Mouse (Mus musculus): ENCODE measurements at regions not wholly inside any gene's neighbourhood (a gene's known extent, or its start where the extent isn't known, plus 50 kb on each side); places are given as distances from the start of the nearest gene placed in this dataset.

DNA sequence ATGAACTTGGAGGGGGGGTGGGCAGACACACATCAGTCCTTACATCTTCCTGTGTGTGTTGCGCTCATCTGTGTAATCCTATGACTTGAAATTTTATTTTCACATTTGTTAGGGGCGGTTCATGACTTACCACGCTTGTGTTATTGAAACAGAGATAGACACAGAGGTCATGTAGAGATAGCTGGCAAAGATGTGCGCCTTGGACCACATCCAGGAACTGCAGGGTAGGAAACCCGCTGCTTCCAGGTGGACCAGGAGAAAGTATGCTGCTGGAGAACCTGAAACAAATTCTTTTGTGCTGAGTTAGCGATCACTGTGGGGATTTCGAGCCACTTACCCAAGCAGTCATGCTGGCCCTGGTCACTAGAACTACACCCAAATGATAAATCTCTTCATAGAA, 89.1 kb downstream of the Kcnj2 start:
- no peak for DNase-seq

DNA sequence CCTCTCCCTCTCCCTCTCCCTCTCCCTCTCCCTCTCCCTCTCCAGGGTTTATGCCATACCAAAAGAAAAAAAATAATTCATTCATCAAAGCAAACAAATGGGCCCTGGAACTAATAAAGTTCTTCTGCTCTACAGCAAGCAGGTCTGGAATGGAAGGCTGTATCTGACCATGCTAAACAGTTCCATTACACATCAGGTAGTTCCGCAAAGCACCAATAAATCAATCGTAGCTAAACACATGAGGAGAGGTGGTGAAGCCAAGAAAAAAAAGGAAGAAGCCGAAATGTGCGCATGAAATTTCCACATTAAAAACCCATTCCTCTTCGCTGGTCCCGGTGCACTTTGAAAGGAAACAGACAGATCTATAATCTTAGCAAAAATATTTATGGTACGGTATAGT, 89.8 kb downstream of the Kcnj2 start:
- no peak for DNase-seq

DNA sequence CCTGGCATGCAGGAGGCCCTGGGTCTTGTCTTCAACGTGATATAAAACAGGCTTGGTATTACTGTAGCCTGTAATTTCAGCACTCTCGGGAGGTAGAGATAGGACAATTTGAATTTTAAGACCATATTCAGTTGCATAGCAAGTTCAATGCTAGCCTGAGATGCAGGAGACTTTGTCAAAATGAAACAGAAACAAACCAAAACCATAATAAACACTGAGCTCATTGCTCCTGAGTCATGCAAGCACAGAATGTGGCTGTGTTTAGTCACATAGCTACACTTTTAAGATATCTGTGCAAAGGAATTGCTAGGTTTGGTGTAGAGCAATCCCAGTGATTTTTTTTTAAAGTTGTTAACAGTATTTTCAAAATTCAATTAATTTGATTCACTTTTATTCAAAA, 93.3 kb downstream of the Kcnj2 start:
- no peak for DNase-seq

DNA sequence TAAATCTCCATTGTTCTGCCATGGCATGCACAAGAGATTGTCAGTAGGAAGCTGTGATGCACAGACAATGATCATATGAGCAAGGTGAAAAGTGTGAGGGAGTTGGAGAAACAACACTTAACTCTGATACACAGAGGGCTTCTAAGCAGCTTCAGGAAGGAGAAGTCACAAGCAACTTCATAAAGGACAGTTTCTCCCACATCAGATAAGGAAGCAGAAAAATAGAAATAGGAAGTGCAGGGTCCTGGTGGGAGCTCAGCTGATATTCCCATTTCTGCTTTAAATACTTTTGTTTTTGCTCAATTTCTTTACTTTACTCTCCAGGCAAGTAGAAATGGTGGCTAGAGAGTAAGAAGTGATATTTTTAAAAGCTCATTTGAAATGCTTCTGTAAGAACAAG, 98.9 kb downstream of the Kcnj2 start:
- no peak for DNase-seq

DNA sequence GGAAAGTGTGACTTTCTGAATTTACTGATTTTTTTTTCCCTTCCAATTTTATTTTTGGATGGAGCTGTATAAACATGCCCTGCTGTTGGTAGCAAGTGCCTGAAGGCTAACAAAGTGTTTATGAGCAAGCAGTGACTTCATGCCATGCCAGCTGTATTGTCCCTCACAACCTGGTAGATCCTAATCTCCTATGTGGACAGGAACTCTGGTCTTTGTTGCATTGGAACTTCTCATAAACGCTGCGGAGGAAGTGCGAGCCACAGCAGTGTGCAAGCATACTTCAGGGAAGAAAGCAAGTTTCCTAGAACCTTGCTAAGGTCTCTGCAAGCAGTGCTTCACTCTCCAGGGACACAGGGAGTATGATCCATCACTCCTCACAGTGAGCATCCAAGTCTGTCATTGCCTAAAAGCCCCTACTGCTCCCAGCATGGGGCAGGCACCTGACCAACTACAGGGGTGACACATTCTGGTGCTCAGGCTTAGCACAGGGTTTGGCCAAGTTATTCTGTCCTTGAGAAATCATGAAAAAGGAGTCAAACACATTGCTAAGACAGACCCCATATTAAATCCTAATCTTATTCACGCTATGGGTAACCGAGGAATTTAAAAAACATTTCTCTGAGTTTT, 104.3 kb downstream of the Kcnj2 start:
- no peak for DNase-seq

DNA sequence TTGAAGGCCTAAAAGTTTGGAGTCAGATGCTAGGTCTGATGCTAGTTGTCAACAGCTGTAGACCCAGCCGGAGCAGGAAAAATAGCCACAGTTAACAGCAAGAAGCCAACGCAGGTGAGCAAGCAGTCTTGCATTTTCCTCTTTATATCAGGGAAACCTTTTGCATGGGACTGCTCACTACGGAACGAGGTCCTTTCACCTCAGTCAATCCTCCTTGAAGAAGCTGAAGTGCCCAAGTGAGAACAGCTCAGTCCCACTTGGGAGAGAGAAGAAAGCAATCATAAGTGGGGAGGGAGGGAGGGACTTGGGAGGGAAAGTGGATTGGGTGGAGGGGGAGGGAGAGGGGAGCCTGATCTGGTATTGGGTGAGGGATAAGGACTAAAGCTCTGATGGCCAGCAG, 107.6 kb downstream of the Kcnj2 start:
- DNase-seq, result no peak

DNA sequence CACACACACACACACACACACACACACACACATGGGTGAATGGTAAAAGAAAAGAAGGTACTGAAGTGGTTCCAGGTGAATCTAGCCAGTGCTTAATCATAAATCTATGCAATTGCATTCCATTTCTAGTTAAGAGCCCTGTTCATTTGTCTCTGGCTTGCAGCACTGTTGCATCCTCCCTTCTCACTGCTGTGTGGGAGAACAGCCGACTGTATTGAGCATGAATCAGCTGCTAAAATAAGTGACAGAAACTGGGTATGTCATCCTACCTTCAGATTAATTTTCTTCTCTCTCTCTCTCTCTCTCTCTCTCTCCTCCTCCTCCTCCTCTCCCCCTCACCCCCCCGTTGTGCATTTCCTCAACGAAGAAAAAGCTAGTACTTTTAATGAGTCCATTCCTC, 109.6 kb downstream of the Kcnj2 start:
- DNase-seq, result no peak

DNA sequence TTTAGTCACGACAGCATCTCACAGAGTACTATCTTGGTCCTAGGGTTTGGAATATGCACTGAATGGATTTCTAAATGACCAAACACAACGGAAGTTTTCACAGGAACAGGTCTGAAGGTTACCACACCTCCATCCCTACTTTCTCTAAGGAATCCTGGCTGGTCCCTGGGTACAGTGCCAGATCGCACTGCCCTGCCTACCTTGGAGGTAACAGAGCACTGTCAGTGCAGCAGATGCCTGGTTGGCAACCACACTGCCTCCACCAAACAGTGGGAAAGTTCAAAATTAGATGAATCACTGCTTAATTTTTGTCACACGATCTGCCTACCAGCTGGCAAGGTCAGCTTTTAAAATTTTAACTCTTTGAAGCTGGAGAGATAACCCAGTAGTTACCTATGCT, 111.6 kb downstream of the Kcnj2 start:
- no peak for DNase-seq

DNA sequence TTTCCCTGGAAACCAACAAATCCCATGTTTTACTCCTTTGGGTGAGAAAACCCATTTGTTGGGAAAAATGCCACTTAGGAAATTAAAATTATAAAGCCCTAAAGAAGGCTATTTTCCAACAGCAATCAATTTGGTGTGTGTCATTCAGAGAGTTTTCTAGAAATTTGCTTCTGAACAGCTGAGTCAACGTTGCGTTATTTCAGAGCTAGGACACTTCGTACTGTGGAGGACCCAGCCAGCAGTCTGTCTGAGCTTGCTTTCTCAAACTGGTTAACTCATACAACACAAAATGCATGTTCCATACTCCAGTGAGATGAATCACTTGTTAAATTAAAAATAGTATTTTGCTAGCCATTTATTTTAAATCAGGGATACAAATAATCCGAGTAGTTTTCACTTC, 131.5 kb downstream of the Kcnj2 start:
- DNase-seq, result no peak

DNA sequence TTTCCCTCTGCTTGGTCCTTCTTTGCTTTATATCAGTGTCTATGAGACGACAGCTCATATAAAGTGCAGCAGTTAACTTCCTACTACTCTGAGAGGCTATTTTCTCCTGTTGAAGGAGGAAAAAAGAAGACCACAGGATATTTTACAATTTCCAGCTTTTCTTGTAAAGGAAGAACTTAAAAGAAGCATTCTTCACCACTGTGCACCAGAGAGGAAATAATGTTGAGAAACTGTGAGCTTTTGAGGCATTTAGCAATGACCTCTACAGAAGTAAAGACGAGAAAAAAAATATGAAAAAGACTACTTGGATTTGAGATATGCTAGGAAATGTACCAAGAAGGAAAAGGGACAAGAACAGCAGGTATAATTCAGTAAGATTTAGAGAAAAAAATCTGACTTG, 134.5 kb downstream of the Kcnj2 start:
- no peak for DNase-seq

DNA sequence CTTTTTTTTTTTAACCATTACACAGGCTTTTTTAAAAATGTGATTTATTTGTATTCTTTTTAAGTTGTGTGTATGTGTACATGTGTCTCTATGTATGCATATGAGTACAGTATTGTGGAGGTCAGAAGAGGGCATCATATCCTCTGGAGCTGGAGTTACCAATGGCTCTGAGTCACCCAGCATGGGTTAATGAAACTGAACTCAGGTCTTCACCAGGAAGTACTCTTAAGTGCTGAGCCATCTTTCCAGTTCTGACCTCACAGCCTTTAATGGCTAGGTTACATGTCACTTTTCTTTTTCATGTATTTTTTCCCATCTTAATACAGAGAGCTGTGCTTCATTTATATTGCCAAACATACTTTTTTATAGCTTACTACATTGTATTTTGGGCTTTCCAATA, 136.8 kb downstream of the Kcnj2 start:
- DNase-seq, result no peak

DNA sequence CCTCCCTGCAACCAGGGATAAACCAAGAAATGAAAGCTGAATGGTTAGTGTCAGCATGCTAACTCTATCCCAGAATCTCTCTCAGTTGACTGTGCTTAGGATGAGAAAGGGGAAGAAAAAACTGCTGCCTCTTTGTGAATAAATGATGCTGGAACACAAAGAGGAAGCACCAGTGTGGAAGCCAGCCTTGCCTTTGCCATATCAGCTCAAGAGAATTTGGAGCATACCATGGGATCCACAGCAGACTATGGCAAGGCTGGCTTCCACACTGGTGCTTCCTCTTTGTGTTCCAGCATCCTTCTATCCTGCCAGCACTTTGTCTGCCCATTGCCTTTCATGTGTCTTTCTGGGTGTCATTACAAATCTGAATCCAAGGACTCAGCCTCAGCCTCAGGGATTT, 144.6 kb downstream of the Kcnj2 start:
- no peak for DNase-seq

DNA sequence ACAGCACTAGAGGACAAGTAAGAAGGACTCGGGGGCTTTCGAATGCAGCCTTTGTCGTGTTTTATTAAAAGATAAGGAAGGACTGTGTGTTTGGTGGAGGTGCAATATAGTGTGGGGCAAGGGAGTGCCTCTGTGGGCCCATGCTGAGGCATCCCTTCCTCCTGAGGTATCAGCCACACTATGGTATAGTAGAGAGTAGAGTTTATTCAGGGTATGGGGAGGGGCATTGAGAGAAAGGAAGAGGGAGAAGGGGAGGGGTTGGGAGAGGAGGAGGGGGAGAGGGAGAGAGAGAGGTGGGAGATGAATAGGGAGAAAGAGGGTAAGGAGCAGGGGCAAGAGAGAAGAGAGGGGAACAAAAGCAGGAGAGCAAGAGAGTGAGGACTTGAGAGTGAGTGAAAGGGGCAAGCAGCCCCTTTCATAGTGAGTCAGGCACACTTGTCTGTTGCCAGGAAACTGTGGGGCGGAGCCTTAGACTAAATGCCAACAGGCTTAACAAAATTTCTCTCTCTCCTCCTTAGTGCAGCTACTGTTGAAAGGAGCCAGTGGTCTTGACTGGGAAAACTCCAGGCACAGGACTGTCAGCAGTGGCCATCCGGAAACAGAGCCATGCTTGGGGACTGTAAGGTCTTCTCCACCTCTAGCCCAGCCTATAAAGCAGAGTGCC, 146.2 kb downstream of the Kcnj2 start:
- DNase-seq, result no peak

DNA sequence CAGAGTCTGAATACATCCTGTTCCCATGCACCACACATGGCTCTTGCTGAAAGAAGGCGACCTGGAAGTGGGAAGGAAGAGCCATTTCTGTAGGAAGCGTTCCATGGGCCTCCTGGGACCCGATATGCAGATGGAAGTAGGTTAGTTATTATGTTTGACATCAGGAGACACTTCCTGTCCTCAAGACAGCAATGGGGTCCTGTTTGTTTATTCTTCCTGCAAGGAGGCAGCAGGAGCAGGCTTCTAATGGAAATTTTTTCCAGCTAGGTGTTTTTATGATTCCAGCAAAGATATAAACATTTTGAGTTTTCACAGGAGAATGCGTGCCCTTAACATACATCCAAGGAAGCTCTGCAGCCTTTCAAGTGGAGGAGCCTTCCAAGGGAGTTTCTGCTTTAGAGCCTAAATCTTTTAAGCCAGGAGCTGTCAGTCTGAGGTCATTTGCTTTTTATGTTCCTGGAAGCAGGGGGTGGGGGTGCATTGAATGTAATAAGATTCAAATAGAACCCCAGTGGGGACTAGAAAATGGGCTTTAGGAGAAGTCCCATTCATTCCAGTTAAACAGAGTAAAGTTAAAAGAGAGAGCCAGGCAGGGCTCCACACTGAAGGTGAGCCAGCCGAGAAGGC, 146.9 kb downstream of the Kcnj2 start:
- DNase-seq, result no peak

DNA sequence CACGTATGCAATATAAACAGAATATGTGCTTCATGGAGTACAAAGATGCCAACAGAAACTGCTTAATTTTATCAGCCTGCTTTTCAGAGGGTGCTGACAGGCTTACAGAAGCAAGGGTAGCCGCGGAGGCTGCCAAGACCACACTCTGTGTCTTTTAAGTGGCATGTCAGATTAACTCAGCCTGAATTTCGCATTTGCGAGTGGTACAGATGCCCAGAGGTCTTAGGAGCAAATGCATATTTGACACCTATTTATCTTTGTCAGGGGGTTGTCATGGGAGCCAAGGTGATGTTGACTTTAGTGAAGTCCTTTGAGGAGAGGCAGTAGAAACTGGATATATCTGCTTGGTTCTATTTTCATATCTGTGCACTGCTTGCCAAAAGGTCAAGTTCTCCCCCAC, 149.0 kb downstream of the Kcnj2 start:
- DNase-seq, result no peak

DNA sequence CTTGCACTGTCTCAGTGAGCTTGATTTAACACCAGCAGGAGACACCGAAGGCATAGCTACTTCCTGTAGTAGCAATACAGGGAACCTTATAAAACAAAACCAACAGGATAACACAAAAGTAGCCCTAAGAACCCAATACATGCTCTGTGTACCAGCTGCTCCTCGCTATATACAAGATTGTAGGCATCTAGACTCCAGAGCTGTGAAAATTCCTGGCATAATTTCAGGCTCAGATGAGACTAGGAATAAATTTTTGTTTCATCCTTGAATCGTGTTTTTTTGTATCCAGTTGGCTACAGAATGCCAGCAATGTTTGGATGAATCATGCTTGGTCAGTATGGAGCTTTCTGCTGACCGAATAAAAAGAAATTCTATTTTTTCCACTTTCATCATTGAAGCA, 157.9 kb downstream of the Kcnj2 start:
- no peak for DNase-seq

DNA sequence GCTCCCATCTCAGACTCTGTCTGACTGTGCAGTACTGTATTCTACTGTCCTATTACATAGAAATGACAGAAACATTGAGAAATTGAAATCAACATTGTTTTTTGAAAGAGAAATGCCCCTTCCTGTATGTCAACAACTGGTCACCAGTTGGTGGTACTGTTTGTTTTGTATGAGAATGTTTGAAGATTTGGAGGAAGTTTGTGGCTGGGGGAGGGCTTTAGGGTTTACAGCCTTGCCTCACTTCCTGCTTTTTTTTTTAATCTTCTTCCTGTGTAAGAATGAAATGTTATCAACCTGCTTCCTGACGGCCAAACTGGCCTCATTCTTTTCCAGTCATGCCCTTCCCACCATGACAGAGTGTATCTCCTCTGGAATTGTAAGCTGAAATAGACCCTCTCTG, 161.3 kb downstream of the Kcnj2 start:
- DNase-seq, result no peak

DNA sequence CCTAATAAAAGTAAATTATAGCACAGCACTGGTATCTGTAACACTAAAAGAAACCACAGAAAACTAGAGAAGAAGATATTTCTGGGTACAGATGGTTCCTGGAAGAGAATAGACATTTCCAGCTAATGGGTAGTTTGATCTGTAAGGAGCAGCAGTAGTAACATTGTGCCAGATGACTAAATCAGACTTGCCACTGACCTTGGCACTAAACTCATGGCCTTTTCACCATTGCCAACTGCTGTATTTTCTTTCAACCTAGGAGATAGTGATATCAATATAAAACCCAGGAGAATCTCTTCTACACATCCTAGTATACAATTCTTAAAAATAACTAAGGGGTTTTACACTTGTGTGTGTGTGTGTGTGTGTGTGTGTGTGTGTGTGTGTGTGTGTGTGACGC, 170.8 kb downstream of the Kcnj2 start:
- no peak for DNase-seq

DNA sequence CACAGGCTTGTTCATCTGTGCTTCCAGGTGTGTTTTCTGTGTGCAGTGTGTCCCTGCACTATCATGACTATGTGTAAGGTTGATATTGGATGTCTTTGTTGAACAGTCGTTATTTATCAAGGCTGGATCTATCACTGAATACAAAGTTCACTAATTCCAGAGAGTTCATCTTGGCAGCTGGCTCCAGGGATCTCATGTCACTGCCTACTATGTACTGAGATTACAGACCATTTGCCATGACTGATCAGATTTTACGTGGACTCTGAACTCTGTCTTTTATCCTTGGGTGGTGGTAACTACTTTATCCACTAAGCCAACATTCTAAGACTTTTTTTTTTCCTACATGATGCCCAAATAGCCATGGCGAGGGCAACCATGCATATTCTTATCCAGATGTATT, 173.8 kb downstream of the Kcnj2 start:
- DNase-seq, result no peak

DNA sequence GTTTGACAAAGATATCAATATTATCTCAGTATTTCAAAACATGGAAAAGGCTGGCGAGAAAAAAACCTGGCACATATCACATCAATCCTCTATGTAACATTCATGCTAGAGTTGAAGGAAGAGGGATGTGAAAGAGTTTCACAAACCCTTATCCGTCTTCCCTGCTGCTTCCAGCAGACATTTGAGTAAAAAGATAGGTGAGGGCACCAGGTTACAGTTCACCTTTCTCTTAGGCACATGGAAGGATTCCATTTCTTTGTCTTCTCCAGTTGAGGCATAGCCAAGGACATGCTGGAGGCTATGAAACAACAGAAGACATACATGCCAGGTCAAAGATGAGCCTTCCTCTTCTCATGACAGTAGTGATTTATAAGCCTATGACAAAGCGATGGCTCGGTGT, 186.3 kb downstream of the Kcnj2 start:
- no peak for DNase-seq

DNA sequence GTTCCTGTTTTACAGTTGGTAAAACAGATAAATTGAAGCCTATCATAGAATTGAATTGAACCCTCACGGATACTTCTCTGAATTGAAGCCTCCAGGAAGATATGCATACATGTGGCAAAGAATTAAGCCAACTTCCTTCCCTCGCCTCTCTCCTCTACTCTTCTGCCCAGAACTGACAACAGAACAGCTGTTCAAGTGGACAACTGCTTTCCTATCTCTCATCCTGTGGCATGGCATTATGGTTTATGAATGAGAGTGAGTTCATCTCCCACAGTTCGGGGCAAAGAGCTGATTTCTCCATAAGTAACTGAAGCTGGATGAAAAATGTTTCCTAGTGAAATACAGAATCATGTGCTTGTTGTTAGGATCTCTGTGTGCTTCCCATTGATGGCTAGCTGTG, 190.6 kb downstream of the Kcnj2 start:
- DNase-seq, result no peak

DNA sequence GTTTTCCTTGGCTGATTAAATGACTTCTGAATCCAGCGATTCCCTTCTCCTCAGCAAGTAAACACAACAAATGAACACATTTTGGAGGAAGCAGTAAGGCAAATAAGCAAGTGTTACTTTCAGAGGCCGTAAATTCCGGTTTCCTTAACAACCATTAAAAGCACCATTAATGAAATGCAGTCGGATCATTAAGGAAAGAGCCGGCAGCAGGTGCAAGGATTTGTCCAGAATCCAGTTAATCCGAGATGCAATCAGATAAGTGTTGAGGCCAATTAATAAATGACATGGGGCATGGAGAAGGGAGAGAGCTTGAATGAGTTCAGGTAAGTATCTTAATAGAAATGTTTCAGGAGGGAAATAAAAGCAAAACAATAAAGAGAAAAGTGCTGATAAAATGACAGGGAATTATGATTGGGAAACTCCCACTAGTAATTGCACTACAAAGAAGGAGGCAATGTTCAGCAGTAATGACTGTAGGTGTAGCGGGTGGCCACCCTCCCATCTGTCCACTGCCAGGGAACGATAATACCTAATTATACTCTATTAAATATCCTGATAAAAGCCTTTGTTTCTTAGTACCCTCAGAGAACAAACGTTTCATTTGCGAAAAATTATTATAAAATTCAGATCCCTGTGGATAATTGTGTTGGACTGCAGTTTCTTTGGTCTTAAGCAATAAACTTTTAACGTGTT, 194.9 kb downstream of the Kcnj2 start:
- DNase-seq, result no peak

DNA sequence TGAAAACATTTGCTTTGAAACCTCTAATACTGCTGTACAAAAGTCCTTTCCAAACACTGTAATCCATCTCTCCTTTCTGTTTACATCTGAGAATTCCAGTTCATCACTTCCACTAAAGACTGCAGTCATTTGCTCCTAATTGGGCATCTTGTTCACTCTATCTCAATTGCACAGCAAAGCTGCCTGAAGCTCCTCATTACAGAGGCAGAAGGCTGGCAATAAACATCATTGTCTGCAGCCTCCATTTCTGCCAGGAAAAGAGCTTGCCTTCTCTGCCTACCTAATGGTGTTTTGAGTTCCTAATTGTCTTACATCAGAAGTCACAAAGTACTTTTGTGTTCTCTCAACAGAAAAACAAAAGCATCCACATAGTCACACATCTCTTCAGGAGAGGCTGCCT, 207.7 kb downstream of the Kcnj2 start:
- DNase-seq, result no peak

DNA sequence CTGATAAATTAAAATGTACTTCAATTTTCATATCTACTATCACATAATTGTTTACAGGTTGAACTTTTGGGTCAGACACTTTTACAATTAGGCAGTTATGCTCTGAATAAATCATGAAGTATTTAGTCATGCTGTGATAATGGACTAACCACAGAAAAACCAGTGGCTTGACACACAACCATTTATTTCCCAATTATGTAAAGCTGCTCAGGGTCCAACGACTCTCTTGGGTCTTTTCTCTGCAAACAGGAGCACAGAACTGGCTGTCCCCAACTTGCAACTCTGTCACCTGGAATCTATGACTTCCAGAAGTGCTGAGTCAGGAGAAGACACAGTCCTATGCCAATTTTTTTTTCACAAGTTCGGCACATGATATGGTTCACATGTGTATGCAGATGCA, 214.8 kb downstream of the Kcnj2 start:
- DNase-seq, result no peak
